Mouse (Mus musculus): ENCODE data around the gene Ppp1cb.

DNA sequence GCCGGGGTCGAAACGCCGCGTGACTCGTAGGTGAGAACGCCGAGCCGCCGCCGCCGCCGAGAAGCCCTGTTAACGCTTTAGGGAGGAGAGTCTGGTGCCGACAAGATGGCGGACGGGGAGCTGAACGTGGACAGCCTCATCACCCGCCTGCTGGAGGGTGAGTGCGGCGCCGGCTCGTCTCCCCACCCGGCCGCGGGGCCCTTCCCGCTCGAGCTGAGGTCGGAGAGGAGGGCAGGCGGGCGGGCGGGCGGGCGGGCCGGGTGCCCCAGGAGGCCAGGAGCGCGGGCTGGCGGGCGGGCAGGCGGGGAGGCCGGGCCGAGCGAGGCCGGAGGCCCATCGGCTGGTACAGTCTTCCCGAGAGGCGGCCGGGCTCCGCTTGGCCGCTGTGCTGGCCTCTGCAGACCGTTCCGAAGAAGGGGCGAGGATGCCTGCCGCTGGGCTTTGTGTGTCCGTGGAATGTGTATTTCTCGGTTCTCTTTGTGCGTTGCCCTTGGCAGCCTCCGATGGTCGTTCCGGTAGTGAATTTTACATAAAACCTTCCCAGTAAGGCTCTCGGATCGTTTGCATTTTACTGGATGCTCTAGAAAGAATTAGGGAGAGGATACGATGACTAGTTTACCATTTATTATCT, 723 bp downstream of the Ppp1cb start:
- TF ChIP-seq CTCF (IDR thresholded peaks at IDR 0.05; ENCODE audit: low read depth, low read length) (no peak), POLR2A (IDR thresholded peaks at IDR 0.05; ENCODE audit: insufficient read depth, low read length) (no peak)

Data from ES-Bruce4 (cell line).